Comparison of ENCODE assay signal across 9 mouse cellular contexts in genomic region chr11:113785406-113786171, GRCm38 (mm10). TPM values are rescaled to one million over a fixed set of nuclear protein-coding genes. Genes with fewer than 3 reads are reported as not detected.
DNase-seq lines count a peak whose midpoint lies in the region; ATAC-seq and TF ChIP-seq lines count a peak whose summit lies in the region.
"Had no signal": no experiment of that assay in that cellular context is flagged by ENCODE, and none has a peak within 500 bp of the region (broad histone marks: within the 10 kb centered on the region; RNA-seq: fewer than 3 reads in every experiment).

No protein-coding gene starts in this region.

- H3K4me2 ChIP-seq in forebrain, postnatal 0 days (ENCODE audit: low read depth), result peak overlapping the region; percentile 56

- no peak for TF ChIP-seq CTCF in forebrain, postnatal 0 days (IDR thresholded peaks at IDR 0.05; ENCODE audit: low read depth)

- no peaks in the 10 kb centered on the region for H3K27me3 ChIP-seq in forebrain, postnatal 0 days (ENCODE audit: insufficient read depth, low read length)
- H3K27me3 ChIP-seq in hindbrain, embryonic 10.5 days (ENCODE audit: insufficient read depth, poor library complexity, severe bottlenecking), result no peaks in the 10 kb centered on the region

- peak; percentile 92 for ATAC-seq in forebrain, postnatal 0 days
- no peak for ATAC-seq in granulocyte monocyte progenitor cell, adult 5-6 weeks (replicated peaks; ENCODE audit: poor library complexity, severe bottlenecking)

- H3K27ac ChIP-seq in forebrain, postnatal 0 days (ENCODE audit: low read depth, low read length), result peak overlapping the region; percentile 86
- H3K27ac ChIP-seq in hindbrain, embryonic 10.5 days, result peak overlapping the region; percentile 97

- H3K4me3 ChIP-seq in forebrain, postnatal 0 days (ENCODE audit: low read depth, low read length), result peak overlapping the region; percentile 30
- H3K4me3 ChIP-seq in hindbrain, embryonic 10.5 days, result peak overlapping the region; percentile 49
- H3K4me3 ChIP-seq: myocyte had no signal

- WGBS in forebrain, postnatal 0 days, result 2% methylated on average over 19 of the region's 19 CpGs
- under 1% methylated on average over 19 of the region's 19 CpGs for WGBS in hindbrain, embryonic 10.5 days

- peaks cover 35% of the 10 kb centered on the region for H3K4me1 ChIP-seq in forebrain, postnatal 0 days (ENCODE audit: insufficient read depth)
- H3K4me1 ChIP-seq in hindbrain, embryonic 10.5 days (replicated peaks), result peaks cover 83% of the 10 kb centered on the region

- peak overlapping the region; percentile 60 for H3K9ac ChIP-seq in forebrain, postnatal 0 days

- no peaks in the 10 kb centered on the region for H3K36me3 ChIP-seq in forebrain, postnatal 0 days (ENCODE audit: insufficient read depth)
- H3K36me3 ChIP-seq in hindbrain, embryonic 10.5 days, result no peaks in the 10 kb centered on the region

- no peaks in the 10 kb centered on the region for H3K9me3 ChIP-seq in forebrain, postnatal 0 days (ENCODE audit: low read length)
- no peaks in the 10 kb centered on the region for H3K9me3 ChIP-seq in hindbrain, embryonic 10.5 days

- DNase-seq in urinary bladder, postnatal 14 days (ENCODE audit: low spot score), result peak; percentile 57
- DNase-seq in urinary bladder, adult 18-20 months (ENCODE audit: low spot score in 2 of 2), result no peak
- peak; percentile 83 for DNase-seq in forebrain, postnatal 0 days
- peak; percentile 97 for DNase-seq in hindbrain, embryonic 10.5 days (ENCODE audit: low spot score)
- peak; percentile 47 for DNase-seq in left cerebral cortex, adult 11 months (ENCODE audit: low spot score)
- peak; percentile 68 for DNase-seq in lung, postnatal 25 days (ENCODE audit: low spot score)
- peak; percentile 50 for DNase-seq in right cerebral cortex, postnatal 25 days

RNA-seq across cellular contexts. Expression of gene Cdc42ep4, which starts 33.9 kb away (rescaled TPM):
- 86.6 and 102 TPM in 2 replicates for total RNA-seq in forebrain, postnatal 0 days (2014; rRNA removed)
- polyA plus RNA-seq in forebrain, postnatal 0 days (2015; fragmentation: Nextera tagmentation; extraction: Ambion mirVana), result 75.4 and 81.0 TPM in 2 replicates
- polyA plus RNA-seq in hindbrain, embryonic 10.5 days (2016; fragmentation: Nextera tagmentation; extraction: Ambion mirVana), result 114 and 120 TPM in 2 replicates
- total RNA-seq in granulocyte monocyte progenitor cell, adult 5-6 weeks (2014; fragmentation: Nextera tagmentation), result 13.9 and 15.5 TPM in 2 replicates
- 14.8 and 21.5 TPM in 2 replicates for total RNA-seq in granulocyte monocyte progenitor cell, adult 5-6 weeks (2017)

Comparison
In these comparisons a context has a peak if more than half of its experiments do, and no peak if none do; other contexts are left out.
1. DNase-seq: peak in urinary bladder, postnatal 14 days (single experiment), forebrain, postnatal 0 days (single experiment), hindbrain, embryonic 10.5 days (single experiment), left cerebral cortex, adult 11 months (single experiment), lung, postnatal 25 days (single experiment) and right cerebral cortex, postnatal 25 days (single experiment); none in urinary bladder, adult 18-20 months (0 of 2).